Mouse (Mus musculus) spleen, adult 2 months (tissue): ENCODE data around the gene Tmod2. TPM values are rescaled to one million over a fixed set of nuclear protein-coding genes. Genes with fewer than 3 reads are reported as not detected.

ENCODE experiments used
- DNase-seq, 2 experiments: peaks; one replicate each; pipeline versions ENCODE4 v3.0.0 to v3.0.0-alpha.2; 2012 to 2021; ENCODE audit warnings: low spot score in 2 of 2, low read depth in 1 of 2
- H3K27ac ChIP-seq: fragments of 200-500 bp; 2 replicates; pipeline ENCODE4 v1.5.1; 2012; ENCODE audit warnings: low read length, inconsistent platforms; ENCODE audit not compliant: insufficient read depth
- H3K27me3 ChIP-seq: fragments of 200-500 bp; 2 replicates; pipeline ENCODE4 v1.6.1; 2012; ENCODE audit warnings: mild to moderate bottlenecking, moderate library complexity, low read length, inconsistent platforms; ENCODE audit not compliant: control insufficient read depth, insufficient read depth
- H3K36me3 ChIP-seq: fragments of 200-500 bp; 2 replicates; pipeline ENCODE4 v1.6.1; 2012; ENCODE audit warnings: mild to moderate bottlenecking, low read length, inconsistent platforms; ENCODE audit not compliant: control insufficient read depth, insufficient read depth
- H3K4me1 ChIP-seq: fragments of 200-500 bp; 2 replicates; pipeline ENCODE4 v1.6.1; 2011; ENCODE audit warnings: inconsistent platforms; ENCODE audit not compliant: control insufficient read depth, insufficient read depth, insufficient read length
- H3K4me3 ChIP-seq: fragments of 200-500 bp; 2 replicates; pipeline ENCODE4 v1.5.1; 2011; ENCODE audit warnings: mild to moderate bottlenecking, inconsistent platforms; ENCODE audit not compliant: insufficient read depth, insufficient read length; ENCODE audit errors: extremely low read depth
- CTCF ChIP-seq: fragments of 200-500 bp; IDR thresholded peaks from 2 replicates; pipeline ENCODE4 v1.5.1; 2011; ENCODE audit warnings: mild to moderate bottlenecking, inconsistent platforms; ENCODE audit not compliant: insufficient read depth, insufficient read length, insufficient replicate concordance; ENCODE audit errors: extremely low read depth
- POLR2A ChIP-seq: fragments of 200-500 bp; IDR thresholded peaks from 2 replicates; pipeline ENCODE4 v1.6.1; 2011; ENCODE audit warnings: low read depth, low read length, inconsistent platforms
- WGBS: fragments of 180-500 bp; shearing (Covaris S2); methylation state at CpG from one replicate; pipeline ENCODE4 v1.1.7; 2018; 5-methylcytosine and 5-hydroxymethylcytosine counted together
- polyA plus RNA-seq: library from polyadenylated mRNA; depleted of rRNA; stranded (reverse); fragments of >200 nt; gene quantifications from 2 replicates; pipeline ENCODE4 v1.2.3, GENCODE M21; 2012

Tmod2 gene
- polyA plus RNA-seq, 1 experiment: 0.19 TPM

GRCm38 (mm10) chr9:75553719-75554118 is 57.4 kb downstream of the Tmod2 start:
- no peak for DNase-seq
- TF ChIP-seq CTCF (no peak), POLR2A (no peak)
- Histone ChIP-seq H3K36me3 (no peaks in the 10 kb centered on the region), H3K4me3 (no peak overlapping the region), H3K27ac (peak overlapping the region; percentile 44; the same call in 1 of the 2 replicates), H3K27me3 (no peaks in the 10 kb centered on the region), H3K4me1 (peaks cover 29% of the 10 kb centered on the region)
- WGBS: 65% methylated on average over 4 of the region's 4 CpGs

GRCm38 (mm10) chr9:75551342-75551741 is 59.8 kb downstream of the Tmod2 start:
- 81% methylated on average over 5 of the region's 5 CpGs for WGBS
- Histone ChIP-seq H3K27ac (peak overlapping the region; percentile 19; the same call in 1 of the 2 replicates), H3K4me1 (peaks cover 32% of the 10 kb centered on the region), H3K4me3 (no peak overlapping the region), H3K36me3 (no peaks in the 10 kb centered on the region), H3K27me3 (no peaks in the 10 kb centered on the region)
- no peak for TF ChIP-seq POLR2A
- TF ChIP-seq CTCF: no peak
- no peak for DNase-seq

- no peak for TF ChIP-seq CTCF
- no peak for TF ChIP-seq POLR2A
- Histone ChIP-seq H3K4me1 (peaks cover 37% of the 10 kb centered on the region), H3K27me3 (no peaks in the 10 kb centered on the region), H3K27ac (no peak overlapping the region), H3K4me3 (no peak overlapping the region), H3K36me3 (no peaks in the 10 kb centered on the region)
- 70% methylated on average over 8 of the region's 8 CpGs for WGBS
- DNase-seq: no peak
These were observed 62.1 kb downstream of the Tmod2 start for GRCm38 (mm10) chr9:75549010-75549409.

DNA sequence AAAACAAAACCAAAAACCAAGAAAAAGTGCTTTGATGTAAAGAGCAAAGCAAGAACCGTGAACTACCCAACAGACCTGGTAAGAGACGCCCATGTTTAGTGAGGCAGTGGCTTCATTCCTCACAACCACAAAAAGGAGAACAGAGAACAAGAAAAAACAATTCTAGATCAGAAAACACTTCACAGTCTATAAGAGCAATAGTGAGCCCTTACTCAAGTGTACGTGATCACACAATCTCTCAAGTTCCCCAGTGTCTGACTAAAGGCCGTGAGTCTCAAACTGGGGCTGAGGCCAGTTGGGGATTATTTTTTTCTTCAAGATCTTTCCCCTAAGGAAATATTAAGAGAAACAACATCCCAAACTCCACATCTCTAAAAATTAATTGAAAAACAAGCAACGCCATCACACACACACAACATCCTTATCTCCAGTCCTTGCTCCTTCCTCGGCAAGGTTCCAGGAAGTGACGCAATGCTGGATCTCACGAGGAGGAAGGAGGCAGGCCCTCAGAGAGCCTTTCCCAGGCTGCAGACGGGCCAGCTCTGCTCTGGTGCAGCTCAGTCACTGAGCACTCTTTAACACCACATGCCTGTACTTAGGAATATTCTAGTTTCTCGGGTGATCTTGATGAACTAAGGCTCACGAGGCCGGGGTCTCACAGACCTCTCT is 64.1 kb downstream of the Tmod2 start:
- TF ChIP-seq CTCF (no peak), POLR2A (no peak)
- Histone ChIP-seq H3K4me3 (no peak overlapping the region), H3K4me1 (peaks cover 42% of the 10 kb centered on the region), H3K27me3 (no peaks in the 10 kb centered on the region), H3K36me3 (no peaks in the 10 kb centered on the region), H3K27ac (peak overlapping the region; percentile 84)
- WGBS: 21% methylated on average over 12 of the region's 12 CpGs
- DNase-seq: peak; percentile 33 to 50

DNA sequence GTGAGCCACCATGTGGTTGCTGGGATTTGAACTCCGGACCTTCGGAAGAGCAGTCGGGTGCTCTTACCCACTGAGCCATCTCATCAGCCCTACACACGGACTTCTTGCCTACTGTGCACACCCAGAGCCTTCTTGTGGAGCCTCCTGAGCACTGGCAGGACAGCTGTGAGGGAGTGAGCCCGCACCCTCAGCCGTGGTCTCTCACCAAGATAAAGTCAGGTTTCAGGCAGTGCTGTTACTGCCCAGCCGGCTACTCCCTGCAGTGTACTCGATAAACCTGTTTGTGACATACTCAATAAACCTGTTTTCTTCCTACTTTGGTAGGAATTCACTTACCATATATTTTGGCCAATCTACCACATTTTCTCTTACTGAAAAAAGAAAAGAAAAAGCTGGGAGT is 65.6 kb downstream of the Tmod2 start:
- Histone ChIP-seq H3K27ac (no peak overlapping the region), H3K27me3 (no peaks in the 10 kb centered on the region), H3K4me3 (no peak overlapping the region), H3K36me3 (no peaks in the 10 kb centered on the region), H3K4me1 (peaks cover 41% of the 10 kb centered on the region)
- DNase-seq: no peak
- TF ChIP-seq CTCF: no peak
- TF ChIP-seq POLR2A: no peak
- WGBS: 87% methylated on average over 8 of the region's 8 CpGs

DNA sequence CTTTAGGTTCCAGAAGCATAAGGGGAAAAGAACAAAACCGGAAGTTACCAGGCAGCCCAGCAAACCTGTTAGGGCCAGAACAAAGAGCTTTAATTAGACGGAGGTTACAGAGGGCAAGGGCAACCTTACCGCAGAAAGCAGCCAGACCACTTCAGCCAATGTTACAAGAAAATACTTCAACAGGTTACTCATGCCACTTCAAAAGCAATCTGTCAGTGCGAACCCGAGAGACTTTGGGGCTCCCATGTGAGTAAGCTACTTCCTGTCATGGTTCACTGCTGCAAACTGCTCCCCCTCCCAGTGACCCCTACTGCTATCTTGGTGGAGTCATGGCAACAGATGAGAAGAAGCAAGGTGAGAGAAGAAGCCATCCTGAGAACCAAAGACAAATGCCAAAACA is 69.6 kb downstream of the Tmod2 start:
- no peaks in the 10 kb centered on the region for H3K36me3 ChIP-seq
- H3K4me1 ChIP-seq: peaks cover 36% of the 10 kb centered on the region
- DNase-seq: peak; percentile 41 to 45
- peak overlapping the region; percentile 57 for H3K27ac ChIP-seq
- TF ChIP-seq CTCF: no peak
- TF ChIP-seq POLR2A: no peak
- WGBS: 5% methylated on average over 5 of the region's 5 CpGs
- peak overlapping the region; percentile 25 for H3K4me3 ChIP-seq
- no peaks in the 10 kb centered on the region for H3K27me3 ChIP-seq

DNA sequence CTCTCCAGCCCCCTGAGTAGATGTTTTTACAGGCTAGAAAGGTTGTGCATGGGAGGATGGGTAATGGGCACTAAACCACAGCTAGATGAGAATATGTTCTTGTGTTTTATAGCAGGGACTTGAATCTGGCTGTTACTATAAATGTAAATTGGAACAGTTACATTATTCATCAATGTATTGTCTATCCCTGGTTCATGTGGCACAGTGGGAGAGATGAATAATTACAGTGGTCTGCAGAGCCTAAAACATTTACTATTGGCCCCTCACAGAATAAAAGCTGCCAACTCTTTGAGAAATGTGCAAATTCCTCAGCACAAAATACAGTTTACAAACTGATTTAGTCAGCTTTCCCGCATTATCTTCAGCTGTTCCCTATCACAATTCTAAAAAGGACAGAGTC is 74.7 kb downstream of the Tmod2 start:
- WGBS: 85% methylated on average over 1 of the region's 1 CpGs
- TF ChIP-seq CTCF (no peak), POLR2A (no peak)
- Histone ChIP-seq H3K27me3 (no peaks in the 10 kb centered on the region), H3K4me3 (no peak overlapping the region), H3K4me1 (peaks cover 9% of the 10 kb centered on the region; the same call in 1 of the 2 replicates), H3K36me3 (peaks cover 6% of the 10 kb centered on the region; the same call in 1 of the 2 replicates), H3K27ac (no peak overlapping the region)
- DNase-seq: no peak
